8 mouse cellular contexts compared by ENCODE assay signal in the genomic region with DNA sequence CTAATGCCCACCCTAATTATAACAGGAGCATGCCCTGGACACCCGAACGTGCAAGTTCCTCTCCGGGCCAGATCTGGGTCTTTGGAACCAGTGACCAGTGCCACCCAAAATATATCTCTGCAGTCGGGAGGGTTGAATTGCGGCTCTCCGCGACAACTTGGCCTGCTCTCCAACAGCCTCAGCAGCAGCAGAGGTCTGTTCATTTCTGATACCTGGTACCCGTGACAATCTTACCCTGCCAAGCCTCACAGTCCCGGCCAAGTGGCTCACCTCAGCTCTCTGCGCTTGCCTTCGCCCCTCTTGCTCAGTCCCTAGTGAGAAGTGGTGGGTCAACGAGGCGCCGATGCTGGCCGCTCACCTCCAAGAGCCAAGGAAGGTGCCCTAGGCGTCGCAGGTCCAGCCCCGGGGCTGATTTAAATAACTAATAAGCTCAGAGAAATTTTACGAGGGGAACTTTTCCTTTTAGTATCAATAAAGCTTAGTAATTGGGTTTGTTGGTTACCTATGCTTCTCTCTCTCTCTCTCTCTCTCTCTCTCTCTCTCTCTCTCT. TPM values are rescaled to one million over a fixed set of nuclear protein-coding genes. Genes with fewer than 3 reads are reported as not detected.
A peak's percentile ranks its signal among the peaks of the same experiment; 100 is the strongest.
DNase-seq lines count a peak whose midpoint lies in the region; ATAC-seq and TF ChIP-seq lines count a peak whose summit lies in the region.

Gene Satb2, minus strand, starts transcription at position 500 of the 550 bp plus-strand sequence.

- WGBS in heart, adult 2 months, result 6% methylated on average over 19 of the region's 19 CpGs
- under 1% methylated on average over 19 of the region's 19 CpGs for WGBS in stomach, embryonic 15.5 days

- no peak within 1 kb of the TSS; the same call in 1 of the 2 replicates for H3K4me3 ChIP-seq in heart, adult 2 months
- peak within 1 kb of the TSS; percentile 29 for H3K4me3 ChIP-seq in stomach, embryonic 15.5 days (replicated peaks)

- H3K4me2 ChIP-seq in stomach, embryonic 15.5 days, result peak within 1 kb of the TSS; percentile 47

- intact Hi-C loops in heart, adult 2 months (cut with DNase I), result loop anchor here (5.0 to 10.0 kb wide), 2 partner anchors 229 to 1573 kb away; partner anchors contain the start of gene Plcl1
- intact Hi-C loops in left cerebral cortex, postnatal 14 days (cut with DNase I), result loop anchor here (5.0 kb wide), 1 partner anchor 289 kb away; no protein-coding TSS in a partner anchor

- peaks cover 2% of the 10 kb centered on the region for H3K4me1 ChIP-seq in heart, adult 2 months (ENCODE audit: control insufficient read depth, insufficient read depth, low read length)
- peaks cover 25% of the 10 kb centered on the region for H3K4me1 ChIP-seq in stomach, embryonic 15.5 days

- H3K27ac ChIP-seq in heart, adult 2 months, result no peak within 1 kb of the TSS
- H3K27ac ChIP-seq in stomach, embryonic 15.5 days, result no peak within 1 kb of the TSS

- no peaks in the 10 kb centered on the region for H3K9me3 ChIP-seq in stomach, embryonic 15.5 days

- no peak within 1 kb of the TSS for H3K9ac ChIP-seq in heart, adult 2 months (ENCODE audit: low read depth, low read length)
- no peak within 1 kb of the TSS for H3K9ac ChIP-seq in stomach, embryonic 15.5 days

- DNase-seq in heart, adult 11 months, result peak; percentile 85
- no peak for DNase-seq in heart, adult 2 months
- peak; percentile 38 for DNase-seq in testis, postnatal 10 days (ENCODE audit: low spot score)
- no peak for DNase-seq in testis, postnatal 14 days (ENCODE audit: low spot score)
- DNase-seq in left cerebral cortex, postnatal 14 days (ENCODE audit: low spot score in 2 of 2), result no peak
- DNase-seq in thymus, postnatal 4 days, result no peak
- no peak for DNase-seq in cerebellum, postnatal 36 days

- no peaks in the 10 kb centered on the region for H3K79me2 ChIP-seq in heart, adult 2 months (replicated peaks; ENCODE audit: control insufficient read depth, insufficient read depth, low read length)

- no peak for TF ChIP-seq EP300 in heart, adult 2 months (IDR thresholded peaks at IDR 0.05; ENCODE audit: insufficient read depth, low read depth, low read length)

- H3K36me3 ChIP-seq in heart, adult 2 months (ENCODE audit: control insufficient read depth, insufficient read depth, low read length), result no peaks in the 10 kb centered on the region
- no peaks in the 10 kb centered on the region for H3K36me3 ChIP-seq in stomach, embryonic 15.5 days

- no peak for TF ChIP-seq POLR2A in heart, adult 2 months (IDR thresholded peaks at IDR 0.05; ENCODE audit: insufficient read depth, low read depth, low read length)

- ATAC-seq in stomach, embryonic 15.5 days (ENCODE audit: insufficient read depth, low FRiP score, low read depth), result no peak

- TF ChIP-seq CTCF in heart, adult 2 months (IDR thresholded peaks at IDR 0.05), result no peak

- peaks cover 32% of the 10 kb centered on the region for H3K27me3 ChIP-seq in heart, adult 2 months (ENCODE audit: control insufficient read depth, insufficient read depth, low read length)
- peaks cover 61% of the 10 kb centered on the region for H3K27me3 ChIP-seq in stomach, embryonic 15.5 days (replicated peaks)

RNA-seq across cellular contexts. Expression of gene Satb2, which starts in this region (rescaled TPM):
- under 1 TPM; 0.25 to 0.39 TPM for total RNA-seq in heart, adult 2 months (2021)
- polyA plus RNA-seq in heart, adult 2 months (2012; rRNA removed), result 0.14 and 0.18 TPM in 2 replicates
- total RNA-seq in left cerebral cortex, postnatal 14 days (2021), result 100 to 1,000 TPM in 1 of 2 experiments, 10 to 100 TPM in 1; 99.7 to 109 TPM
- 0.53 and 0.81 TPM in 2 replicates for polyA plus RNA-seq in stomach, embryonic 15.5 days (2015; fragmentation: Nextera tagmentation; extraction: Ambion mirVana)

Comparison
In these comparisons a context has a peak if more than half of its experiments do, and no peak if none do; other contexts are left out.
1. RNA of gene Satb2 (total RNA-seq): 99.7 to 109 TPM in left cerebral cortex, postnatal 14 days; 0.25 to 0.39 TPM in heart, adult 2 months; every median in the first group is over 10 times any median in the second.
2. DNase-seq: peak in heart, adult 11 months (single experiment) and testis, postnatal 10 days (single experiment); none in heart, adult 2 months (0 of 2), testis, postnatal 14 days (single experiment), left cerebral cortex, postnatal 14 days (0 of 2), thymus, postnatal 4 days (single experiment) and cerebellum, postnatal 36 days (0 of 2).